Mouse (Mus musculus) cerebellum, adult 2 months (tissue): ENCODE measurements around the gene Psmd13. TPM values are rescaled to one million over a fixed set of nuclear protein-coding genes. Genes with fewer than 3 reads are reported as not detected.
A peak's percentile ranks its signal among the peaks of the same experiment; 100 is the strongest.

Experiments used
- DNase-seq, 2 experiments: peaks; one replicate each; pipeline ENCODE4 v3.0.0; 2021
- H3K27ac ChIP-seq: fragments of 200-500 bp; 2 replicates; pipeline ENCODE4 v1.5.1; 2012; ENCODE audit warnings: low read length, control low read depth, inconsistent platforms; ENCODE audit not compliant: insufficient read depth
- H3K27me3 ChIP-seq: fragments of 200-500 bp; 2 replicates; pipeline ENCODE4 v1.6.1; 2012; ENCODE audit warnings: inconsistent platforms, mild to moderate bottlenecking, low read length, moderate library complexity; ENCODE audit not compliant: control insufficient read depth, insufficient read depth
- H3K4me1 ChIP-seq: fragments of 200-500 bp; 2 replicates; pipeline ENCODE4 v1.6.1; 2011; ENCODE audit warnings: low read length; ENCODE audit not compliant: control insufficient read depth, insufficient read depth
- H3K4me3 ChIP-seq: fragments of 200-500 bp; replicated peaks from 2 replicates; pipeline ENCODE3; 2011; ENCODE audit warnings: mild to moderate bottlenecking, low read depth, low read length, control low read depth; ENCODE audit not compliant: insufficient read depth
- CTCF ChIP-seq: fragments of 200-500 bp; IDR thresholded peaks from 2 replicates; pipeline ENCODE4 v1.5.1; 2011; ENCODE audit warnings: low read depth, mild to moderate bottlenecking, control low read depth, low read length, moderate library complexity, borderline replicate concordance; ENCODE audit not compliant: insufficient read depth
- POLR2A ChIP-seq: fragments of 200-500 bp; IDR thresholded peaks from 2 replicates; pipeline ENCODE4 v1.6.1; 2011; ENCODE audit warnings: low read length, control low read depth, borderline replicate concordance; ENCODE audit not compliant: insufficient read depth
- WGBS: fragments of 180-500 bp; shearing (Covaris S2); methylation state at CpG from one replicate; pipeline ENCODE4 v1.1.7; 2018; 5-methylcytosine and 5-hydroxymethylcytosine counted together
- polyA plus RNA-seq: library from polyadenylated mRNA; depleted of rRNA; stranded (reverse); fragments of >200 nt; gene quantifications from 2 replicates; pipeline ENCODE4 v1.2.3, GENCODE M21; 2012

Gene Psmd13
- polyA plus RNA-seq, 1 experiment, result 109 TPM

DNA sequence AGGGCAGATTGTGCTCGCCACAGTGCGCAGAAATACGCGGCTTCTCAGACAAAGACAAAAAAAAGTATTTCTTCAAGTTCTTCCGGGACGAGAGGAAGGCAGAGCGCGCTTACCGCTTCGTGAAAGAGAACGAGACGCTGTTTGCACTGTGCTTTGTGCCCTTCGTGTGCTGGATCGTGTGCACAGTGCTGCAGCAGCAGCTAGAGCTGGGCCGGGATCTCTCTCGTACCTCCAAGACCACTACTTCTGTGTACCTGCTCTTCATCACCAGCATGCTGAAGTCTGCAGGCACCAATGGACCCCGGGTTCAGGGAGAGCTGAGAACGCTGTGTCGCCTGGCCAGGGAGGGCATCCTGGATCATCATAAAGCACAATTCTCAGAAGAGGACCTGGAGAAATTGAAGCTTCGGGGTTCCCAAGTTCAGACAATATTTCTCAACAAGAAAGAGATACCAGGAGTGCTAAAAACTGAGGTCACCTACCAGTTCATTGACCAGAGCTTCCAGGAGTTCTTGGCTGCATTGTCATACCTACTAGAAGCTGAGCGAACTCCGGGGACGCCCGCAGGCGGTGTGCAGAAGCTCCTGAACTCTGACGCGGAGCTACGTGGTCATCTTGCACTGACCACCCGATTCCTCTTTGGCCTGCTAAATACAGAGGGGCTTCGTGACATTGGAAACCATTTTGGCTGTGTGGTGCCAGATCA, 41.5 kb downstream of the Psmd13 start:
- WGBS, result 20% methylated on average over 30 of the region's 30 CpGs
- TF ChIP-seq CTCF, result no peak
- no peak for TF ChIP-seq POLR2A
- no peak overlapping the region for H3K27ac ChIP-seq
- DNase-seq, result no peak
- H3K4me3 ChIP-seq, result peak overlapping the region; percentile 53
- H3K4me1 ChIP-seq, result peaks cover 3% of the 10 kb centered on the region; the same call in 1 of the 2 replicates
- no peaks in the 10 kb centered on the region for H3K27me3 ChIP-seq

- H3K4me3 ChIP-seq, result no peak overlapping the region
- no peak for DNase-seq
- peaks cover 3% of the 10 kb centered on the region; the same call in 1 of the 2 replicates for H3K4me1 ChIP-seq
- WGBS, result 93% methylated on average over 6 of the region's 6 CpGs
- TF ChIP-seq CTCF (no peak), POLR2A (no peak)
- H3K27ac ChIP-seq, result no peak overlapping the region
- no peaks in the 10 kb centered on the region for H3K27me3 ChIP-seq
Measured at GRCm38 (mm10) chr7:140927181-140927580, 45.4 kb downstream of the Psmd13 start.

DNA sequence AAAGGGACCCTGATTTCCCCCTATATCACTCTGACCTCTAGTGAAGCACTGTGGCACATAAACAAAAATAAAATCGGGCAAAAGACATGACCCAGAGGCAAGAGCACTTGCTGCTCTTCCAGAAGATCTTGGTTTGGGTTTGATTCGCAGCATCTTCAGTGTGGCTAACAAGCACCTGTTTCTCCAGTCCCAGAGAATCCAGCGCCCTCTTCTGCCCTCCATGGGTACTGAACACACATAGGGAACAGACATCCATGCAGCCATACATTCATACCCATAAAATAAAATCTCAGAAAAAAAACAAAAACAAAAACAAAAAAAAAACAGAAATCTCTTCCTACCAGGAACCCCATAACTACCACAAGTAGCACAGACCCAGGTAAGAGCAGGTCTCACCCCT, 56.7 kb downstream of the Psmd13 start:
- TF ChIP-seq CTCF, result no peak
- TF ChIP-seq POLR2A, result no peak
- 41% methylated on average over 3 of the region's 3 CpGs for WGBS
- DNase-seq, result no peak
- Histone ChIP-seq H3K4me3 (no peak overlapping the region), H3K27me3 (no peaks in the 10 kb centered on the region; the same call in 1 of the 2 replicates), H3K4me1 (no peaks in the 10 kb centered on the region), H3K27ac (no peak overlapping the region)

DNA sequence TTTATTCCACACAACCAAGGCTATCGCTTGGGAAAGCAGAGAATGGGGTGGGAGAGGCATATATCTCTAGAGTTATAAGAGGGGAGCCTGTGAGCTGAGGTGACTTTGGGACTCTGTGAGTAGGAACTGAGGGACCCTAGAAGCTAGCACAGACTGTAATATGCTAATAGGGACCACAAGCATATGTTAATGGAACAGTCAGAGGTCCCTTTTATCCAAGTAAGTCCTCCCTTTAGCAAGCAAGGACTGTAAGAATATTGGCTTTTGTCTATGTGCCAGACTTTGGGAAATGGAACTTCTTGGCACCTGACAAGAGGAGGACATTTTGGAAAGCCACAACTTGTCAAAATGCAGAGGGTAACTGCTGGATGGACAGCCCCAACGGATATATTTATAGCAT, 57.1 kb downstream of the Psmd13 start:
- no peak overlapping the region for H3K4me3 ChIP-seq
- WGBS, result 23% methylated on average over 2 of the region's 2 CpGs
- no peaks in the 10 kb centered on the region for H3K4me1 ChIP-seq
- DNase-seq, result no peak
- no peaks in the 10 kb centered on the region; the same call in 1 of the 2 replicates for H3K27me3 ChIP-seq
- H3K27ac ChIP-seq, result no peak overlapping the region
- TF ChIP-seq POLR2A (no peak), CTCF (no peak)

GRCm38 (mm10) chr7:140939669-140940171, 58.0 kb downstream of the Psmd13 start:
- Histone ChIP-seq H3K27ac (no peak overlapping the region), H3K4me3 (no peak overlapping the region), H3K27me3 (no peaks in the 10 kb centered on the region; the same call in 1 of the 2 replicates), H3K4me1 (no peaks in the 10 kb centered on the region)
- WGBS, result 23% methylated on average over 8 of the region's 8 CpGs
- no peak for DNase-seq
- TF ChIP-seq POLR2A, result no peak
- TF ChIP-seq CTCF, result no peak

DNA sequence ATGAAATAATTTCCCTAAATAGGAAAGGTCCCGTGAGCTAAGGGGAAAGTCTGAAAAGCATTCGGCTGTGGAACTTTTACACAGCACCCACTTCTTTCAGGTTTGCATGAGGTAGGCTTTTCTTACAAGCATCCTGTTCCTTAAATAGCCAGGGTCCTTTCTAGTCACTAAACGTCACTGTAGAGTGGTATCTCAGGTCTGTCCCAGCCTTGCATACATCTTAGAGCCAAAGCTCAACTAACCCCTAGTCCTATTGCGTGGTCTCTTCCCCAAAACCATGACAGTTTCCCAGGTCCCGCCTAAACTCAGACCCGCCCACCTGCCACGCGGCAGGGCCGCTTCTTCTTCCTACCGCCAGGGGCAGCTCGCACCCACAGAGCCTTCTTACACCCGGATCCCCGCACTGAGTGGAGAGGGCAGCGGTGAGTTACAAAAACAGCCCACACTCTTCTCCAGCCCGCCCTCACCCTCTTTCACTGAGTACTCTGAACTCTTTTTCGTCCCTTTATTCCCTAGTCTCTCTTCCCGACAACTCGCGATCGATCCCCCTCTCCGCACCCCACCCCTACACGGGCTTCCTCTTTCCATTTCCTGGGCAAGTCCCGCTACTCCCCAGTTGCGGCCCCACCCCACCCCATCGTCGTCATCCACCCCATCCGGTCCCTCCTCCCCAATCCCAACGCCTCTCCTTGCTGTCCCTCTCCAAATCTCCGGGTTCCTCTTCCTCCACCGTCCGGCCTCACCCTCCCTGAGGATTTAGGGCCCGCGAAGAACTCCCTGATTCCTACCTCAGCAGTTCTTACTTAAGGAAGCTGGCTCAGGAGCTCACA, 59.7 kb downstream of the Psmd13 start, which contains the start of gene Pgghg:
Gene Pgghg, plus strand, starts transcription at position 170 of the 830 bp plus-strand sequence.
- WGBS, result 4% methylated on average over 33 of the region's 33 CpGs
- no peak within 1 kb of the TSS for H3K27ac ChIP-seq
- TF ChIP-seq POLR2A, result no peak
- peak; percentile 76 for TF ChIP-seq CTCF

GRCm38 (mm10) chr7:140942341-140942740, 60.6 kb downstream of the Psmd13 start:
- H3K4me1 ChIP-seq, result no peaks in the 10 kb centered on the region
- no peak overlapping the region for H3K27ac ChIP-seq
- no peak for DNase-seq
- TF ChIP-seq CTCF (no peak), POLR2A (no peak)
- H3K27me3 ChIP-seq, result no peaks in the 10 kb centered on the region
- H3K4me3 ChIP-seq, result no peak overlapping the region
- WGBS, result 60% methylated on average over 9 of the region's 9 CpGs

More for the DNA sequence above, 59.7 kb downstream of the Psmd13 start, which contains the start of gene Pgghg:
- H3K27me3 ChIP-seq, result no peaks in the 10 kb centered on the region
- H3K4me1 ChIP-seq, result no peaks in the 10 kb centered on the region
- H3K4me3 ChIP-seq, result peak within 1 kb of the TSS; percentile 41
- DNase-seq, result peak; percentile 50 to 53
